Mouse (Mus musculus) intestine, embryonic 14.5 days (tissue): ENCODE data around the gene Lrrc4b. TPM values are rescaled to one million over a fixed set of nuclear protein-coding genes. Genes with fewer than 3 reads are reported as not detected.

Experiments used
- ATAC-seq: fragments of 200-750 bp; cut with Nextera tagmentation; replicated peaks from 2 replicates; pipeline ENCODE4 v1.8.0; 2017; ENCODE audit warnings: low read depth, moderate number of reproducible peaks, moderate TSS enrichment, moderate library complexity; ENCODE audit not compliant: low FRiP score, low TSS enrichment
- DNase-seq: peaks from one replicate; pipeline ENCODE4 v3.0.0-alpha.2; 2018; ENCODE audit warnings: low spot score
- H3K27ac ChIP-seq: fragments of 300-500 bp; sonication (generic); 2 replicates; pipeline ENCODE4 v1.5.1; 2014; ENCODE audit warnings: low read depth, mild to moderate bottlenecking, control low read depth
- H3K27me3 ChIP-seq: fragments of 300-500 bp; sonication (generic); replicated peaks from 2 replicates; pipeline ENCODE4 v1.6.1; 2014; ENCODE audit warnings: low read length, control low read depth; ENCODE audit not compliant: control insufficient read depth, insufficient read depth
- H3K36me3 ChIP-seq: fragments of 300-500 bp; sonication (generic); 2 replicates; pipeline ENCODE4 v1.6.1; 2014; ENCODE audit warnings: low read length, control low read depth; ENCODE audit not compliant: control insufficient read depth, insufficient read depth
- H3K4me1 ChIP-seq: fragments of 300-500 bp; sonication (generic); replicated peaks from 2 replicates; pipeline ENCODE4 v1.6.1; 2014; ENCODE audit warnings: low read length, control low read depth, mixed read lengths; ENCODE audit not compliant: control insufficient read depth, insufficient read depth
- H3K4me2 ChIP-seq: fragments of 300-500 bp; sonication (generic); 2 replicates; pipeline ENCODE4 v1.6.1; 2014; ENCODE audit warnings: low read length
- H3K4me3 ChIP-seq: fragments of 300-500 bp; sonication (generic); 2 replicates; pipeline ENCODE4 v1.5.1; 2014; ENCODE audit warnings: low read depth, low read length, control low read depth, mixed read lengths
- H3K9ac ChIP-seq: fragments of 300-500 bp; sonication (generic); 2 replicates; pipeline ENCODE4 v1.6.1; 2014; ENCODE audit warnings: mild to moderate bottlenecking, low read length
- H3K9me3 ChIP-seq: fragments of 300-500 bp; sonication (generic); 2 replicates; pipeline ENCODE4 v1.6.1; 2016; ENCODE audit warnings: low read length, control low read depth; ENCODE audit not compliant: control insufficient read depth
- WGBS: fragments of 180-500 bp; shearing (Covaris S2); extraction: QIAGEN DNeasy Blood & Tissue Kit; methylation state at CpG from one replicate; pipeline ENCODE4 v1.1.7; 2014; 5-methylcytosine and 5-hydroxymethylcytosine counted together
- polyA plus RNA-seq: library from polyadenylated mRNA; unstranded; fragments of >200 nt; fragmentation: Nextera tagmentation; extraction: Ambion mirVana; gene quantifications from 2 replicates; pipeline ENCODE4 v1.2.1, GENCODE M21; 2014

Gene Lrrc4b
- polyA plus RNA-seq, 1 experiment from 2014 or later = 1.3 TPM

GRCm38 (mm10) chr7:44398570-44398969 is 30.2 kb upstream of the Lrrc4b start:
- H3K27me3 ChIP-seq = 0 out of 2 replicates have a peak, but pooled peaks cover 3% of the 10 kb centered on the region
- no peak overlapping the region for H3K4me2 ChIP-seq
- WGBS = 11% methylated on average over 3 of the region's 3 CpGs
- H3K27ac ChIP-seq = no peak overlapping the region
- no peaks in the 10 kb centered on the region for H3K9me3 ChIP-seq
- H3K4me3 ChIP-seq = no peak overlapping the region
- no peaks in the 10 kb centered on the region for H3K4me1 ChIP-seq
- DNase-seq (no peak), ATAC-seq (peak; percentile 61)
- H3K9ac ChIP-seq = no peak overlapping the region
- H3K36me3 ChIP-seq = no peaks in the 10 kb centered on the region

GRCm38 (mm10) chr7:44401673-44402072 is 27.1 kb upstream of the Lrrc4b start:
- no peak for DNase-seq
- no peak for ATAC-seq
- WGBS = 70% methylated on average over 6 of the region's 6 CpGs

GRCm38 (mm10) chr7:44405346-44406014 is 23.3 kb upstream of the Lrrc4b start:
- H3K36me3 ChIP-seq = no peaks in the 10 kb centered on the region
- peak overlapping the region; percentile 35 for H3K4me3 ChIP-seq
- H3K9me3 ChIP-seq = no peaks in the 10 kb centered on the region
- WGBS = 5% methylated on average over 27 of the region's 27 CpGs
- no peaks in the 10 kb centered on the region; the same call in 1 of the 2 replicates for H3K4me1 ChIP-seq
- 0 out of 2 replicates have a peak, but pooled peaks cover 6% of the 10 kb centered on the region for H3K27me3 ChIP-seq
- peak; percentile 89 for DNase-seq
- peak overlapping the region; percentile 32; the same call in 1 of the 2 replicates for H3K9ac ChIP-seq
- H3K4me2 ChIP-seq = peak overlapping the region; percentile 57
- peak overlapping the region; percentile 29; the same call in 1 of the 2 replicates for H3K27ac ChIP-seq
- peak; percentile 97 for ATAC-seq

More at GRCm38 (mm10) chr7:44401673-44402072, 27.1 kb upstream of the Lrrc4b start:
- 0 out of 2 replicates have a peak, but pooled peaks cover 6% of the 10 kb centered on the region for H3K27me3 ChIP-seq
- H3K9ac ChIP-seq = no peak overlapping the region
- H3K4me2 ChIP-seq = no peak overlapping the region
- H3K36me3 ChIP-seq = no peaks in the 10 kb centered on the region
- no peaks in the 10 kb centered on the region; the same call in 1 of the 2 replicates for H3K4me1 ChIP-seq
- no peak overlapping the region for H3K4me3 ChIP-seq
- H3K27ac ChIP-seq = no peak overlapping the region
- no peaks in the 10 kb centered on the region for H3K9me3 ChIP-seq

GRCm38 (mm10) chr7:44406015-44406355 is 22.8 kb upstream of the Lrrc4b start:
- peak; percentile 52; the same call in 1 of the 2 replicates for ATAC-seq

GRCm38 (mm10) chr7:44411144-44411543 is 17.7 kb upstream of the Lrrc4b start:
- Histone ChIP-seq H3K4me1 (no peaks in the 10 kb centered on the region), H3K27ac (no peak overlapping the region), H3K9ac (no peak overlapping the region), H3K4me2 (no peak overlapping the region), H3K9me3 (no peaks in the 10 kb centered on the region), H3K4me3 (no peak overlapping the region), H3K27me3 (no peaks in the 10 kb centered on the region), H3K36me3 (no peaks in the 10 kb centered on the region)
- WGBS = 85% methylated on average over 4 of the region's 4 CpGs
- ATAC-seq = no peak
- DNase-seq = no peak

More at GRCm38 (mm10) chr7:44406015-44406355, 22.8 kb upstream of the Lrrc4b start:
- no peaks in the 10 kb centered on the region for H3K9me3 ChIP-seq
- H3K9ac ChIP-seq = no peak overlapping the region
- no peak overlapping the region; the same call in 1 of the 2 replicates for H3K4me2 ChIP-seq
- DNase-seq = no peak
- no peak overlapping the region for H3K27ac ChIP-seq
- WGBS = 2% methylated on average over 5 of the region's 5 CpGs
- H3K36me3 ChIP-seq = no peaks in the 10 kb centered on the region
- H3K27me3 ChIP-seq = 0 out of 2 replicates have a peak, but pooled peaks cover 6% of the 10 kb centered on the region
- no peaks in the 10 kb centered on the region; the same call in 1 of the 2 replicates for H3K4me1 ChIP-seq
- no peak overlapping the region for H3K4me3 ChIP-seq

- ATAC-seq (no peak), DNase-seq (no peak)
- Histone ChIP-seq H3K9ac (no peak overlapping the region), H3K4me2 (no peak overlapping the region), H3K27ac (no peak overlapping the region), H3K4me3 (no peak overlapping the region), H3K27me3 (no peaks in the 10 kb centered on the region), H3K4me1 (no peaks in the 10 kb centered on the region), H3K36me3 (no peaks in the 10 kb centered on the region), H3K9me3 (no peaks in the 10 kb centered on the region)
- WGBS = 76% methylated on average over 6 of the region's 6 CpGs
Observed at GRCm38 (mm10) chr7:44413307-44413706, 15.5 kb upstream of the Lrrc4b start.

GRCm38 (mm10) chr7:44427666-44428065 is 1.2 kb upstream of the Lrrc4b start:
- DNase-seq (no peak), ATAC-seq (no peak)
- Histone ChIP-seq H3K27ac (no peak overlapping the region), H3K36me3 (no peaks in the 10 kb centered on the region), H3K4me2 (peak overlapping the region; percentile 40), H3K4me3 (peak overlapping the region; percentile 43; the same call in 1 of the 2 replicates), H3K27me3 (peaks cover 56% of the 10 kb centered on the region), H3K9me3 (no peaks in the 10 kb centered on the region), H3K9ac (no peak overlapping the region), H3K4me1 (0 out of 2 replicates have a peak, but pooled peaks cover 4% of the 10 kb centered on the region)
- WGBS = 10% methylated on average over 8 of the region's 8 CpGs

GRCm38 (mm10) chr7:44428171-44428950 is 457 bp upstream of the Lrrc4b start:
- ATAC-seq = 0 out of 2 replicates have a peak, but pooled peaks have one; percentile 9
- peaks cover 56% of the 10 kb centered on the region for H3K27me3 ChIP-seq
- WGBS = under 1% methylated on average over 17 of the region's 38 CpGs
- 0 out of 2 replicates have a peak, but pooled peaks cover 4% of the 10 kb centered on the region for H3K4me1 ChIP-seq
- no peak for DNase-seq
- no peaks in the 10 kb centered on the region for H3K36me3 ChIP-seq
- no peak overlapping the region; the same call in 1 of the 2 replicates for H3K9ac ChIP-seq
- peak overlapping the region; percentile 43 for H3K4me3 ChIP-seq
- no peaks in the 10 kb centered on the region for H3K9me3 ChIP-seq
- no peak overlapping the region for H3K27ac ChIP-seq
- peak overlapping the region; percentile 64 for H3K4me2 ChIP-seq
